Mouse (Mus musculus) heart, postnatal 36 days (tissue): ENCODE results near the gene Ano10. TPM values are rescaled to one million over a fixed set of nuclear protein-coding genes. Genes with fewer than 3 reads are reported as not detected.
A peak's percentile ranks its signal among the peaks of the same experiment; 100 is the strongest.

Experiments used
- DNase-seq, 2 experiments: peaks; one replicate each; pipeline ENCODE4 v3.0.0; 2021 to 2022
- intact Hi-C: fragments of 180-260 bp; cut with DNase I; formaldehyde crosslinking; loops from one replicate; pipeline ENCODE4 v1.15.1; 2025
- total RNA-seq, 2 experiments: library from RNA; stranded (reverse); gene quantifications; 2 replicates each; pipeline ENCODE4 v1.2.3; 2021

Gene Ano10
- total RNA-seq, 2 experiments from 2014 or later: 85.6 to 154 TPM

GRCm38 (mm10) chr9:122295396-122295795 lies 1.2 kb upstream of the Ano10 start:
- no peak for DNase-seq

DNA sequence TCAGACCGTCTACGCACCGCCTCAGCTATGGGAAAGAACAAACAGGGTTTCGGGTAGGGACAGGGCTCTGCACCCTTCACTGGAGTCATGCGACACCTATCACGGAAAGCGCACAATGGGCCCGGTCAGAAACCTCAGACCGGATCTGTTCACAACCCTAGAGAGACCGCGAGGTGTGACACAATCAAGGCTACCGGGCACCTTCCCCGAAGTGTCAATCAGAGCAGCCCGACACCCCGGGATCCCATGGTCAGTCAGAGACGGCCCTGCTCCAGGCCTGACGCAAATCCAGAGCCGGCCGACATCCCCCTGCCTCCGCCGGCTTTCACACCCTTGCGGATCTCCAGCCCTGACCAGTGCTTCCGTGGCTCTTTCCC lies 370 bp downstream of the Ano10 start:
- intact Hi-C loops: no loop called here
- peak in 1 of 2 experiments; percentile 60 for DNase-seq

More at GRCm38 (mm10) chr9:122295396-122295795, 1.2 kb upstream of the Ano10 start:
- intact Hi-C loops: no loop called here

DNA sequence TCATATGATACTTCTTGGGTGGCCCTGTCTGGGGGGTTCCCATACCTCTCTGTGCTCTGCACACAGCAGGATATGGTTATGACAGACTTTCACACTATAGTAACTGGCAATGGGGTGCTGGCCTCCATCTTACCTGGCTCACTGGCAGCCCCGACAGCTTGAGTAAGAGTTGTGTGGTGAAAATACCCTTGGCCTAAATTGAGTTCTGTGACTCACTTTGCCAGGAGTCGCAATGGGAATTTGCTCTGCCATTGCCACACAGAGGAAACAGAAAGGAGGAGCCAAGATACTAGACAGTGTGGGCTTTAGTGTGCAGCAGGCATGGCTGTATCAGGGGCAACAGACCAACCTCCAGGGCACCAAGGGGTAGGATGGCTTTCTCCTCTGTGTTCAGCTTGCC lies 4.0 kb downstream of the Ano10 start:
- no peak for DNase-seq
- intact Hi-C loops: no loop called here

- no peak for DNase-seq
These were observed 5.8 kb downstream of the Ano10 start for GRCm38 (mm10) chr9:122288416-122288815.

GRCm38 (mm10) chr9:122287526-122287925 lies 6.7 kb downstream of the Ano10 start:
- no peak for DNase-seq
- intact Hi-C loops: no loop called here

More at GRCm38 (mm10) chr9:122288416-122288815, 5.8 kb downstream of the Ano10 start:
- intact Hi-C loops: no loop called here

DNA sequence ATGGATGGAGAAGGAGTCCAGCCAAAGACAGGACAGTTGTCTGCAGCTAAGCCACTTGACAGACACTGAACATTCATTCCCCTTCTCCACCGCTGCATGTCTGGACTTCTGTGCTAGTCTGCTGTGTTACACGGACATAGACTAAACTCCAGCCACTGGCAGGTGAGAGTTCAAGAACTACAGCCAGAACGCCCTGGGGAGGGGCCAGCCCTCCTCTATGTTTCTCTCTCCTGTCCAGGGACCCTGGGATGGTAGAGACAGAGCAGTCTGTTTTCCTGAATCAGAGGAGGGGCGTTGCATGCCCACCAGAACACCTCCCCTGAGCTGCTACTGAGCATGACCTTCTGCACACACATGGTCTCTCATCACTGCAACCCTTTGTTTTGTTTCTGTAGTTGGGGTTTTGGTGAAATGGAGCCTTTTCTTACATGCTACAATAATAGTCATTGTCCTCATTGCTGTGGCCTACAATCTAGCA lies 8.4 kb downstream of the Ano10 start:
- no peak for DNase-seq

DNA sequence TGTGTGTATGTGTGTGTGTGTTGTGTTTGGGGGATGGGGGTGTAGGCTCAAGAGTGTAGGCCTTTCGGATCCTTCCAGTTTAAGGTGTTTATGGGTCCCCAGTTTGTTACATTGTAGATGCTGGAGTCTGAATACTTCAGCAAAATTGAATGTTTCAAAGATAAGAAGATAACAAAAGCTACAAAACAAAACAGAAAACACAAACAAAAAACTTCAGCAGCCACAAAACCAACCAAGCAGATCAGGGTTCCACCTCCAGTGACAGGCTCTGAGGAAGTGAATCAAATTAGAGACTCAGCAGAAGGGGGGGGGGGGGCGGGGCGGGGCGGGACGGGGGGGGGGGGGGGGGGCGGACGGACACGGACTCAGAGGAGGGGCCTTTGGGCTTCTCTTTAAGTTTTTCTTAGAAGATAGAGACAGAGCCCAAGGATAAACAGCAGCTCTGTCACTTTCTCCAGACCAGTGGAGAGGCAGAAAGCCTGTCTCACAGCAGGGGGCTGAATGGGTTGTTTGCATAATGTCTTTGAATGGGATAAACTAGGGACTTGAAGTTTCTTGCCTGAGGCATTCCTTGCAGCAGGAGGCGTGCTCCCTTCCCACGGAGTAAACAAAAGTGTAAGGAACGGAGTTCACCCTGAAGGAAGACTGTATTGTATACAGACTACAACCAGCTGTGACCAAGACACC lies 8.9 kb downstream of the Ano10 start:
- intact Hi-C loops: no loop called here
- DNase-seq: no peak

More for the DNA sequence above, 8.4 kb downstream of the Ano10 start:
- intact Hi-C loops: no loop called here

DNA sequence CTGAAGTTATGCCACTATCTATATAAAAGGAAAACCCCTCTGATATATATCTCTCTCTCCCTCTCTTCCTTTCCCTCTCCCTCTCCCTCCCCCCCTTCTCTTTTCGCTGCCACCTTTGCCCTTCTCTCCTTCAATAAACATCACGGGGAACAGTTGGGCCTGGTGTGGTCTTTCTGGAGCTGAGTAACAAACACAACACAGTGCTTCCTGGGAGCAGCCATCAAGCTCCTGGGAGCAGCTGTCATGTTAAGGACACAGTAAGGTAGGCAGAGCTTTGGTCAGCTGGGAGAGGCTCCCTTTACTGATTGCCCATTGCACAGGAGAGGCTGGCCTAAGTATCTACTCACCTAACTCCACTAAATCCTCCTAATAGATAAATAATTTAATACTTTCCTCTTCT lies 9.5 kb downstream of the Ano10 start:
- DNase-seq: no peak

DNA sequence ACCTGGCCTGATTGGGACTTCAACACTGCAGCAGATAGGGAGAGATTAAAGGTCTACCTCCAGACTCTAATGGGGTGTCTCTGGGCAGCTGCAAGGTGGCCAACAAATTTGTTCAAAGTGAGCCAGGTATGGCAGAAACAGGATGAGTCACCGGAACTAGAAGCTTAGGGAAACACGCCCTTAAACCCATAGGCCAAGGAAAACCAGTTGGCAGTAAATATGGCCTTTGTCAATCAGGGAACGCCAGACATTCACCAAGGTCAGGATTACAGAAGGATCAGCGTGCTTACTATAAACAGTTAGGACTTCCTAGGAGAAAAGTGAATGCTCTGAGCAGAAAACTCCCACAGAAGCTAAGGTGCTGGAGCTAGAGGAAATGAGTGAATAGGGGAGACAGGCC lies 13.2 kb downstream of the Ano10 start:
- DNase-seq: no peak
- intact Hi-C loops: no loop called here

More for the DNA sequence above, 9.5 kb downstream of the Ano10 start:
- intact Hi-C loops: no loop called here

DNA sequence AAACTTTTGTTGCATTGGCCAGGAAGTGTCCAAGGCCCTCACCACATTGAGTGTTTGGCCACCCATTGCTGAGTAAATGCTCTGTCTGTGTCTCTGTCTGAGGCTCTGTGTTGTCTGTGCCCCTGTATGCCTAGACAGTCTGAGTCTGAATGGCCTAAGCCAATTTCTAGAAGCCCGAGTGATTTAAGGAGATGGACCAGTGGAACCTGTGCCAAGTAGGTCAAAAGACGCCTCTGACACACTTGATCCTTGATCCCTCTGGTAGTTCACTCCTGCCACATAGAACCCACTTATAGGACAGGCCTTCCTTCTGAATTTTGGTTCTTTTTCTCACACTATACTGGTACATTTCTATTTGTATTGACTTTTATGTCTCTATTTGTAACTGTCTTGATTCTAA lies 17.6 kb downstream of the Ano10 start:
- intact Hi-C loops: no loop called here
- no peak for DNase-seq

DNA sequence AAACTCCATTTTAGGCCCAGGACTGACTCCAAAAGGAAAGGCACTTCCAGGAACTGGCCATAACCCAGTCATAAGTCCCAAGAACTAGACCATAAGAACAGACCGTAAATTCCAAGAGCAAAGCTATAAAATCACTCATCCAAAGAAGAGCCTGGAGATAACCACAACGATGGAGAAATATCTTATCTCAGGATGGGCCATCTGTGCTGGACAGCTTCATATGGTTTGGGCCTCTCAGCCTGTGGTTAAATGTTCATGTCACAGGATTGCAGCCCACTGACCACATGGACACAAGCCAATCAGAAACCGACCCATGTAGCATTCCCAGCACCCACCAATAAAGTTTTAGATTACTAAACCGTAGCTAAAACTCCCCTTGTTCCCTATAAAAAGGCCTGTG lies 18.1 kb downstream of the Ano10 start:
- DNase-seq: no peak
- intact Hi-C loops: no loop called here

- intact Hi-C loops: no loop called here
- no peak for DNase-seq
These were observed 19.9 kb downstream of the Ano10 start for GRCm38 (mm10) chr9:122274346-122274745.

- no peak for DNase-seq
- intact Hi-C loops: no loop called here
These were observed 20.3 kb downstream of the Ano10 start for GRCm38 (mm10) chr9:122273879-122274278.

- no peak for DNase-seq
- intact Hi-C loops: no loop called here
These were observed 22.4 kb downstream of the Ano10 start for GRCm38 (mm10) chr9:122271866-122272265.

- intact Hi-C loops: no loop called here
- no peak for DNase-seq
These were observed 22.9 kb downstream of the Ano10 start for GRCm38 (mm10) chr9:122271318-122271717.

GRCm38 (mm10) chr9:122270913-122271312 lies 23.3 kb downstream of the Ano10 start:
- DNase-seq: no peak
- intact Hi-C loops: no loop called here

DNA sequence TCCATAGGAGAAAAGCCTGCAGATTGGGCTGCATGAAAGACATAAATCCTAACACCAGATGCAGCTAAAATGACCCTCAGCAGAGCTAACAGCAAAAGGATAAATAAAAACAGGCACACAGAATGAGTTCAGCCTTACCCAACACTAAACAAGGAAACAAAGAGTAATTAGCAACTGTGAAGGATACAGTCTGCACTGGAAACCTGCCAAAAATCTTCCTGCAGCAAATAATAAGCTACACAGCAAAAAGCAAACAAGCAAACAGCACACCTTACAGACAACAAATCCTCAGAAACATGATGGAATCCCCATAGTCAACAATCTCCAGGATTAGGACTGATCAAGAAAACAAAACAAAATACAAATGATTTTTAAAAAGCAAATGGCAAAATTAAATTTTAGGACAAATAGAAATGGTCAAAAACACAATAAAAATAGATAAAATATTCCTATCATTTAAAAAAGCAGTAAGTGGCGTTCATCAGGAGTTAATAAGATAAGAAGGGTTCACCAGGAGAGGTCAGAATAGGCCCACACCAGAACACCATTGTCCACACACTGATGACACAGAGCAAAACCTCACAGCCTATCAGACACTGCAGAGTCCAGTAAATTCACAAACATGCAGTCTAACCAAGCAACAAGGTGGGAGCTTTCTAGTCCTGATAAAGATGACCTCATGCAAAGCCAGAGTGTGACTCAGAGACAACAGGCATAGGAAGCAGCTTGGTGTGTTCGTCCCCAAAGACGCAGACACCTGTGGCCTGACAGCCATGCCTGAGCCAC lies 24.8 kb downstream of the Ano10 start:
- intact Hi-C loops: no loop called here
- DNase-seq: no peak

DNA sequence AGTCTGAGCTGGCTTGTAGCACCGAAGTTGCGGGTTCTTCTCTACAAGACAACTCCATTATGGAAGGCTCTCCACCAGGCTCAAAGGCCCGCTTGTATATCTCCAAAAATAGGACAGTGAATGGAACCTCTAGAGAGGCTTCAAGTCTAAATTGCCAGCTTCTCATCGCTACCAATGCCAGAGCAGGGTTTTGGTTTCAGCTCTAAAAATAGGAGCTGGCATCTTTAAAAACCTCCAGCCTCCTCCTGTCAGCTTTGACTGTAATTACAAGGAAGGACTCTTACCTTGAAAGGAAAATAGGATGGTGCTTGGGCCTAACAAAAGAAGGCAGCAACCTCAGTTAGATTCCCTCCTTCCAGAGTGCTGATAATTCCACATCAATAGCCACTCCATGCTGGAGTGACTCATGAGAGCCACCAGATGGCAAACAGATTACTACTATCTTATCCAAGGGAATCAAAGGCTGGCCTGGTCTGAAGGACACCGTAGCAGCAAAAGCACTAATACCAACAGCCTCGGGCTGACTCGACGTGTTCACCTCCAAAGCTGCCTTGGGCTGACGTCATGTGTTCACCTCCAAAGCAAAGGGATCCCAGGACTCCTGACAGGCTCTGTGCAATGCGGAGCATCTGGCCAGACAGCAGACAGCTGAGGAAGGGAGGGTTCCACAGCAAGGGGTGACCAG lies 28.6 kb downstream of the Ano10 start:
- intact Hi-C loops: no loop called here
- DNase-seq: no peak

GRCm38 (mm10) chr9:122263140-122263539 lies 31.1 kb downstream of the Ano10 start:
- intact Hi-C loops: no loop called here
- DNase-seq: no peak

DNA sequence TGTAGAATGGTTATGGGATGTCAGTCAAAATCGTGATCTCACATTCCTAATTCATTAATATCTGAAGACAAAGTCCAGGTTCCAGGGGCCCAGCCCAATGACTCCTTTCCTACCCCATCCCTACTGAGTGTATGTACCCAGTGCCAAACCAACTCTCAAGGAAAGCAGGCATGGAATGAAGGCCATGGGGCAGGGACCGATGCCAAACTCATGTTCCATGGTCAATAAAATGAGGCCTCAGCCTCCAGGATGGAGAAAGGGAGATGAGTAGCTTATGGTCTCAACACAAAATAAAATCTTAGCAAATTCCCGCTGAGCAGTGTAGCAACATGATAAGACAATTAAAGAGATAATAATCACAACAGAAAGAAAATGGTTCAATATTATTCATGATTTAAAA lies 39.8 kb downstream of the Ano10 start:
- intact Hi-C loops: no loop called here
- no peak for DNase-seq

DNA sequence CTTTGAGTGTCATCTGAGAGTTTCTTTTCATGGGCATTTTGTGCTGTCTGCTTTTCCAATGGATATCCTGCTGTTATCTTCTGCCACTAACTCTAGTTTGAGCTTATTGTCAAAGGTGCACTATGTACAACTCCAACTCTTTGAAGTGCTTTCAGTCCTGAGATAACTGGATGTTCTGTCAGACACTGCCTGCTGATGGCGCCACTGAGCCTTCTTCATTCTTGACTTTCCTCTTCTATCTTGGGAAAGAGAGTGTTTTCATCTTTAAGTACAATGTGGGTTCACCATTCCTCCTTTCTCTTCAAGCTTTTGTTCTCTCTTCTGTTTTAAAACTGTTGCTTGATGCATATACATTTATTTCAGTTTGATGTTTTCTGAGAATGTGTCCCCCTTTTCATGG lies 42.1 kb downstream of the Ano10 start:
- intact Hi-C loops: no loop called here
- no peak for DNase-seq
